Mouse (Mus musculus) CH12.LX (cell line): ENCODE measurements around the gene Col4a1.

Experiments used
- CTCF ChIP-seq, 2 experiments: IDR thresholded peaks in 1 of 2; conservative IDR thresholded peaks in 1 of 2; 2 replicates each; pipeline ENCODE4 v1.5.1; 2011 to 2012; ENCODE audit warnings: low read depth in 2 of 2, low read length in 2 of 2, improper control_type of control experiment in 1 of 2, inconsistent platforms in 1 of 2, mild to moderate bottlenecking in 1 of 2, moderate library complexity in 1 of 2
- ELF1 ChIP-seq: IDR thresholded peaks from 2 replicates; pipeline ENCODE4 v1.6.1; 2014; ENCODE audit warnings: low read depth, mild to moderate bottlenecking, inconsistent platforms, low read length, improper control_type of control experiment
- HCFC1 ChIP-seq: IDR thresholded peaks from 2 replicates; pipeline ENCODE4 v1.6.1; 2012; ENCODE audit warnings: low read depth, mild to moderate bottlenecking, inconsistent platforms, low read length, improper control_type of control experiment
- MAX ChIP-seq: IDR thresholded peaks from 2 replicates; pipeline ENCODE4 v1.6.1; 2011; ENCODE audit warnings: low read length, improper control_type of control experiment
- MEF2A ChIP-seq: IDR thresholded peaks from 2 replicates; pipeline ENCODE4 v1.6.1; 2014; ENCODE audit warnings: low read depth, mild to moderate bottlenecking, inconsistent platforms, low read length, improper control_type of control experiment, borderline replicate concordance
- TBP ChIP-seq: conservative IDR thresholded peaks from 2 replicates; pipeline ENCODE4 v1.6.1; 2011; ENCODE audit warnings: low read depth, low read length, improper control_type of control experiment
- TCF12 ChIP-seq: IDR thresholded peaks from 2 replicates; pipeline ENCODE4 v1.6.1; 2014; ENCODE audit warnings: low read depth, mild to moderate bottlenecking, inconsistent platforms, low read length, improper control_type of control experiment

- TF ChIP-seq HCFC1 (no peak), CTCF (conservative IDR thresholded peaks at IDR 0.05 in 1 of 2, IDR thresholded peaks at IDR 0.05 in 1 of 2; ENCODE audit: low read depth in 2 of 2, low read length in 2 of 2) (no peak), MAX (no peak), TBP (no peak), TCF12 (no peak), MEF2A (no peak), ELF1 (no peak)
Measured at GRCm38 (mm10) chr8:11315179-11315943, 2.7 kb upstream of the Col4a1 start.
